In genomic region chr11:23565761-23566160, GRCm38 (mm10) we compare ENCODE assay signal across 8 mouse cellular contexts. TPM values are rescaled to one million over a fixed set of nuclear protein-coding genes. Genes with fewer than 3 reads are reported as not detected.
DNase-seq lines count a peak whose midpoint lies in the region; ATAC-seq lines count a peak whose summit lies in the region.

No protein-coding gene starts in this region.

- H3K36me3 ChIP-seq in kidney, embryonic 15.5 days: peaks cover 7% of the 10 kb centered on the region
- no peaks in the 10 kb centered on the region for H3K36me3 ChIP-seq in splenic B cell, adult 2 months (ENCODE audit: control insufficient read depth, insufficient read depth, low read length, poor library complexity, severe bottlenecking)

- no peaks in the 10 kb centered on the region for H3K27me3 ChIP-seq in kidney, embryonic 15.5 days
- H3K27me3 ChIP-seq in splenic B cell, adult 2 months (ENCODE audit: control insufficient read depth, insufficient read depth, low read length, poor library complexity, severe bottlenecking): no peaks in the 10 kb centered on the region

- no peak overlapping the region for H3K27ac ChIP-seq in kidney, embryonic 15.5 days

- no peak overlapping the region for H3K4me3 ChIP-seq in kidney, embryonic 15.5 days (replicated peaks)

- peak; percentile 56 for DNase-seq in cerebellum, adult 11 months
- peak; percentile 52 for DNase-seq in embryo, embryonic 11.5 days (ENCODE audit: low read depth, low spot score)
- peak; percentile 73 for DNase-seq in liver
- peak; percentile 41 to 65 for DNase-seq in natural killer cell, adult 2 months (ENCODE audit: low spot score in 2 of 2)
- DNase-seq in splenic B cell, adult 2 months (ENCODE audit: low read depth, low spot score): peak; percentile 78

- 64% methylated on average over 6 of the region's 6 CpGs for WGBS in kidney, embryonic 15.5 days

- no peak for ATAC-seq in cerebellum, adult (ENCODE audit: insufficient number of reproducible peaks, low FRiP score, low TSS enrichment)
- ATAC-seq in granulocyte monocyte progenitor cell, adult 5-6 weeks (replicated peaks; ENCODE audit: poor library complexity, severe bottlenecking): peak; percentile 94
- ATAC-seq in kidney, embryonic 15.5 days (replicated peaks; ENCODE audit: low FRiP score): peak; percentile 74

- H3K9ac ChIP-seq in kidney, embryonic 15.5 days: no peak overlapping the region

- no peak overlapping the region for H3K4me2 ChIP-seq in kidney, embryonic 15.5 days

- no peaks in the 10 kb centered on the region for H3K4me1 ChIP-seq in kidney, embryonic 15.5 days

- no peaks in the 10 kb centered on the region for H3K9me3 ChIP-seq in kidney, embryonic 15.5 days (replicated peaks)

RNA-seq across cellular contexts. Expression of gene 1700093K21Rik, which starts 44.8 kb away (rescaled TPM):
- total RNA-seq in granulocyte monocyte progenitor cell, adult 5-6 weeks (2014; fragmentation: Nextera tagmentation): not detected in 2 replicates
- not detected in 2 replicates for total RNA-seq in granulocyte monocyte progenitor cell, adult 5-6 weeks (2017)
- polyA plus RNA-seq in kidney, embryonic 15.5 days (2015; fragmentation: Nextera tagmentation; extraction: Ambion mirVana): not detected in 2 replicates
